Mouse (Mus musculus) bone marrow, adult 2 months (tissue): ENCODE results near the gene Prom1.

Experiments used
- CTCF ChIP-seq: fragments of 200-500 bp; IDR thresholded peaks from 2 replicates; pipeline ENCODE4 v1.5.1; 2011; ENCODE audit warnings: low read length, control low read depth; ENCODE audit not compliant: control insufficient read depth, insufficient read depth
- POLR2A ChIP-seq: fragments of 200-500 bp; IDR thresholded peaks from 2 replicates; pipeline ENCODE4 v1.6.1; 2011; ENCODE audit warnings: low read depth, mild to moderate bottlenecking, control low read depth, low read length, borderline replicate concordance; ENCODE audit not compliant: control insufficient read depth

GRCm38 (mm10) chr5:43997626-43998025, 104.2 kb downstream of the Prom1 start:
- TF ChIP-seq CTCF (no peak), POLR2A (no peak)
